Mouse (Mus musculus): Measurements from ENCODE around the gene Sephs2.
"Not testable (repeated sequence)": the region's sequence is repeated elsewhere in the genome, so short reads cannot be mapped to it uniquely, and the experiment has no call there.

Gene Sephs2

GRCm38 (mm10) chr7:127270256-127270655 lies 3.6 kb downstream of the Sephs2 start:
- no peak for DNase-seq

- no peak for DNase-seq
Observed at GRCm38 (mm10) chr7:127263526-127263925, 10.3 kb downstream of the Sephs2 start.

- DNase-seq: peak in 1 of 2 experiments; percentile 33
Observed at GRCm38 (mm10) chr7:127262218-127262961, 11.5 kb downstream of the Sephs2 start.

GRCm38 (mm10) chr7:127260309-127261111 lies 13.3 kb downstream of the Sephs2 start, which contains the start of gene Dctpp1:
TSS of gene Dctpp1 (minus strand) at chr7:127260709.
- DNase-seq: peak; percentile 96 to 97

GRCm38 (mm10) chr7:127259186-127259905 lies 14.5 kb downstream of the Sephs2 start:
- DNase-seq: no peak

- no peak for DNase-seq
Observed at GRCm38 (mm10) chr7:127256518-127256917, 17.3 kb downstream of the Sephs2 start.

GRCm38 (mm10) chr7:127255965-127256364 lies 17.9 kb downstream of the Sephs2 start:
- DNase-seq: no peak

GRCm38 (mm10) chr7:127255008-127255407 lies 18.8 kb downstream of the Sephs2 start:
- DNase-seq: no peak

- peak; percentile 97 to 98 for DNase-seq
Observed at GRCm38 (mm10) chr7:127253821-127254769, 19.8 kb downstream of the Sephs2 start.

GRCm38 (mm10) chr7:127253341-127253740 lies 20.5 kb downstream of the Sephs2 start:
- DNase-seq: peak; percentile 32 to 49

GRCm38 (mm10) chr7:127252414-127252813 lies 21.4 kb downstream of the Sephs2 start:
- peak in 1 of 2 experiments; percentile 48 for DNase-seq

GRCm38 (mm10) chr7:127250511-127250910 lies 23.3 kb downstream of the Sephs2 start:
- not testable (repeated sequence) for DNase-seq

- peak in 1 of 2 experiments; percentile 30 for DNase-seq
Observed at GRCm38 (mm10) chr7:127244658-127245510, 29.0 kb downstream of the Sephs2 start.

- peak; percentile 96 to 99 for DNase-seq
Observed at GRCm38 (mm10) chr7:127243870-127244657, 29.8 kb downstream of the Sephs2 start, which contains the start of gene Zfp771. TSS of gene Zfp771 (plus strand) at chr7:127244274.

- DNase-seq: no peak
Observed at GRCm38 (mm10) chr7:127243361-127243867, 30.4 kb downstream of the Sephs2 start.

- DNase-seq: no peak
Observed at GRCm38 (mm10) chr7:127234777-127235176, 39.1 kb downstream of the Sephs2 start.

GRCm38 (mm10) chr7:127233765-127234164 lies 40.1 kb downstream of the Sephs2 start:
- DNase-seq: no peak

GRCm38 (mm10) chr7:127233368-127233749 lies 40.5 kb downstream of the Sephs2 start:
- DNase-seq: no peak

GRCm38 (mm10) chr7:127232622-127233367 lies 41.1 kb downstream of the Sephs2 start, which contains the start of the genes Zfp553 and Sept1:
TSS of gene Zfp553 (plus strand) at chr7:127233061.
TSS of gene Sept1 (minus strand) at chr7:127233130.
- peak; percentile 92 to 93 for DNase-seq

Data from cerebellum, postnatal 25 days (tissue).